Mouse (Mus musculus): ENCODE measurements at regions not wholly inside any gene's neighbourhood (a gene's known extent, or its start where the extent isn't known, plus 50 kb on each side); places are given as distances from the start of the nearest gene placed in this dataset.
A peak's percentile ranks its signal among the peaks of the same experiment; 100 is the strongest.

GRCm38 (mm10) chr2:74930702-74931101 is 105.1 kb downstream of the Mtx2 start:
- Histone ChIP-seq H3K27ac (no peak overlapping the region), H3K27me3 (ENCODE audit: insufficient read depth, poor library complexity, severe bottlenecking) (no peaks in the 10 kb centered on the region), H3K9me3 (no peaks in the 10 kb centered on the region), H3K4me1 (peaks cover 10% of the 10 kb centered on the region; the same call in 1 of the 2 replicates), H3K4me3 (no peak overlapping the region), H3K36me3 (no peaks in the 10 kb centered on the region)
- no peak for DNase-seq (ENCODE audit: low spot score)
- WGBS, result 64% methylated on average over 3 of the region's 3 CpGs

GRCm38 (mm10) chr2:74933190-74933589 is 107.6 kb downstream of the Mtx2 start:
- WGBS, result 20% methylated on average over 8 of the region's 8 CpGs
- peak overlapping the region; percentile 23; the same call in 1 of the 2 replicates for H3K27ac ChIP-seq
- no peak overlapping the region for H3K4me3 ChIP-seq
- H3K36me3 ChIP-seq, result no peaks in the 10 kb centered on the region
- no peaks in the 10 kb centered on the region for H3K9me3 ChIP-seq
- no peak for DNase-seq (ENCODE audit: low spot score)
- no peaks in the 10 kb centered on the region for H3K27me3 ChIP-seq (ENCODE audit: insufficient read depth, poor library complexity, severe bottlenecking)
- H3K4me1 ChIP-seq, result peaks cover 10% of the 10 kb centered on the region; the same call in 1 of the 2 replicates

DNA sequence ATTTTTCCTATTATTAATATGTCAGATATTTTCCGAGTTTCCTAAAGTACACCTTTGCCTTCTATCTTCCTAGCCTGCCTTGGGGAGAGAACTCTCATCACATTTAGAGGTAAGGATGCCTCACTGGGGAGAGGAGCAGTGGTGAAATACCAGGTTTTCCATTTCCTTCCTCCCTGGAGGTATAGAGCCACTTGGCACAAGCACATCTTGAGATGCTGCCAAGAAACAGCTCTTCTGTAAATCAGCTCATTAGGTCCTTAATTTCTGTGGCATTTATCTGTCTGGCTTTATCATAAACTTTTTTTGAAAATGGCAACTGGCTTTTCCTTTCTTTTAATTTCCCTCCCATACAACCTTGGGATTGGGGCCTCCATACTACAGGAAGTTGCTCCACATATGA is 108.2 kb downstream of the Mtx2 start:
- peaks cover 10% of the 10 kb centered on the region; the same call in 1 of the 2 replicates for H3K4me1 ChIP-seq
- DNase-seq (ENCODE audit: low spot score), result no peak
- WGBS, result 85% methylated on average over 1 of the region's 1 CpGs

DNA sequence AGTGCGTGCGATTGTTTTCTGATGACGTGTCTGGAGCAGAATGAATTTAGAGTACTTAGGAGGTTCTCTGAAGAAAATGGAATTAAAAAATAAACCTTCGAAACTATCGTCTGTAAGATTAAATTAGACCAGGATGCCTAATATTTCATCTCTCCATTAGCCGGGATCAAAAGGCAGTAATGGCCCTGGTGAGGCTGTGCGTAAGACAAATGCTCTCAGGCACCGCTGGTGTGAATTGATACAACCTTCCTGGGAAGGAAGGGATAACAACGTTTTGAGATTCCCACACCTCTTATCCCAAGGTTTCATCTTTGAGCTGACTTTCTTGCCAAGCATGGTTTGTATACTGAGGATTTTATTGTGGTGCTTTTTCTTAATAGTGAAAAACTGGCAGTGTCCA is 113.1 kb downstream of the Mtx2 start:
- Histone ChIP-seq H3K36me3 (no peaks in the 10 kb centered on the region), H3K9me3 (no peaks in the 10 kb centered on the region), H3K27ac (no peak overlapping the region), H3K4me3 (no peak overlapping the region), H3K27me3 (ENCODE audit: insufficient read depth, poor library complexity, severe bottlenecking) (no peaks in the 10 kb centered on the region), H3K4me1 (0 out of 2 replicates have a peak, but pooled peaks cover under 1% of the 10 kb centered on the region)
- 77% methylated on average over 9 of the region's 9 CpGs for WGBS
- DNase-seq (ENCODE audit: low spot score), result no peak

More for the DNA sequence above, 108.2 kb downstream of the Mtx2 start:
- Histone ChIP-seq H3K27me3 (ENCODE audit: insufficient read depth, poor library complexity, severe bottlenecking) (no peaks in the 10 kb centered on the region), H3K36me3 (no peaks in the 10 kb centered on the region), H3K4me3 (no peak overlapping the region), H3K27ac (no peak overlapping the region), H3K9me3 (no peaks in the 10 kb centered on the region)

- no peaks in the 10 kb centered on the region for H3K9me3 ChIP-seq
- H3K36me3 ChIP-seq, result no peaks in the 10 kb centered on the region
- 90% methylated on average over 10 of the region's 10 CpGs for WGBS
- no peak for DNase-seq (ENCODE audit: low spot score)
- H3K27me3 ChIP-seq (ENCODE audit: insufficient read depth, poor library complexity, severe bottlenecking), result no peaks in the 10 kb centered on the region
- H3K4me1 ChIP-seq, result no peaks in the 10 kb centered on the region
- no peak overlapping the region for H3K27ac ChIP-seq
- H3K4me3 ChIP-seq, result no peak overlapping the region
Observed at GRCm38 (mm10) chr2:74941966-74942365, 116.4 kb downstream of the Mtx2 start.

- DNase-seq (ENCODE audit: low spot score), result no peak
- Histone ChIP-seq H3K36me3 (no peaks in the 10 kb centered on the region), H3K27me3 (ENCODE audit: insufficient read depth, poor library complexity, severe bottlenecking) (no peaks in the 10 kb centered on the region), H3K27ac (no peak overlapping the region), H3K4me1 (no peaks in the 10 kb centered on the region), H3K9me3 (no peaks in the 10 kb centered on the region), H3K4me3 (no peak overlapping the region)
- 63% methylated on average over 6 of the region's 6 CpGs for WGBS
Observed at GRCm38 (mm10) chr2:74942611-74943198, 117.1 kb downstream of the Mtx2 start.

GRCm38 (mm10) chr2:74945185-74945749 is 119.7 kb downstream of the Mtx2 start:
- Histone ChIP-seq H3K36me3 (no peaks in the 10 kb centered on the region), H3K27ac (no peak overlapping the region), H3K4me1 (no peaks in the 10 kb centered on the region), H3K4me3 (no peak overlapping the region), H3K27me3 (ENCODE audit: insufficient read depth, poor library complexity, severe bottlenecking) (no peaks in the 10 kb centered on the region), H3K9me3 (no peaks in the 10 kb centered on the region)
- WGBS, result 91% methylated on average over 7 of the region's 7 CpGs
- no peak for DNase-seq (ENCODE audit: low spot score)

DNA sequence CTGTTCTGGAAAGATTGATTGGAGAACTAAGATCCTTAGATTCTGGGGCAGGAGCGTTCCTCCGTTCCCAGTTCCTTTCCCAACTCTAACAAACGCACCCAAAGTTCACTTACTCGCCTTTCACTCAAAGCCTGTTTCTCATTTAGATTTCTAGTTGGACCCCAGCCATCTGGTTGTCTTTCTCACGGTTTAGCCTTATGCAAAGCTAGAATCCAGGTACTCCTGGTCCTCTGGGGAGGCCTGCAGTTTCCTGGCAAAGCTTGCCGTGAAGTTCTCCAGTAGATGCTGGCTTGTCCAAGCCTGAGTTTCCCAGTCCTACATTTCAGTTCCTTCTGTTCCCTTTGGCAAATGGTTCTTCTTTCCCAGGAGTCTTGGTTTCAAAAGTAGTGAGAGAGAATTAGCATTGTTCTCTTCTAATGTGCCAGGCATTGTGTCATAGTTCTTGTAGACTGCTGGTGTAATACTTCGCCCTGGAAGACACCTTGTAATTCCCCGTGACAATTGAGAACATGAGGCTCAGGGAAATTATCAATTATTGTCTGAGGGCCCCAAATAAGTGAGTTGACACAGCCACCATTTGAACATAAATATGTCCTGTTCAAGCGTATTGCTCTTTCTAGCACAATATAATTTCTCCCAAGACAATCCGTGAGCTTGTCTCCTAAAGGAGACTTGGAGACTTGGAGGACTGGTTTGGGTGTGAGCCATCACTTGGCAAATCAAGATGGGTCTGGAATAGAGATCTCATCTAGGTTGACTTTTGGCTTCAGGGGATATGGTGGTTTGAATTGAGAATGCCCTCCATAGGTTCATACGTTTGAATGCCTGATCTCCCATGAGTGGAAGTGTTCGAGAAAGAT is 126.0 kb downstream of the Mtx2 start:
- DNase-seq (ENCODE audit: low spot score), result no peak
- Histone ChIP-seq H3K4me3 (no peak overlapping the region), H3K4me1 (no peaks in the 10 kb centered on the region), H3K27ac (no peak overlapping the region), H3K9me3 (no peaks in the 10 kb centered on the region), H3K36me3 (no peaks in the 10 kb centered on the region), H3K27me3 (ENCODE audit: insufficient read depth, poor library complexity, severe bottlenecking) (no peaks in the 10 kb centered on the region)
- 82% methylated on average over 12 of the region's 12 CpGs for WGBS

DNA sequence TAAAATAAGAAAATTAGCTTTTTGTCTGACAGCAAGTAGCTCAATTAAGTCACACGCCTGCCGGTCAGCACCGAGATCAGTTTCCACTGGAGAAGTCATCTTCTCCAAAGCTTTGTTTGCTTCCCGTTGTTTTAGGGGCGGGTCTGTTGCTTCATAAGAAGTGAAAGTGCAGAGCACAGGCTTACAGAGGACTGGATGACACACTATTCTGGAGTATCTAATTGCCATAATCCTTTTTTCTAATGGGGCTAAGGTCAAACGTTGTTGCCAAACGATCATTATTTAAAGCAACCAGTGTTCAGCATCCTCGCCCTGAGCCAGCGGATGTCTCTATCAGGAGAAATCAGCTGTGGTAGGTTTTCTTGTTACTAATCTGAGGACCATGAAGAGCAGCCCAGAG is 128.5 kb downstream of the Mtx2 start:
- H3K9me3 ChIP-seq, result no peaks in the 10 kb centered on the region
- no peak for DNase-seq (ENCODE audit: low spot score)
- H3K27me3 ChIP-seq (ENCODE audit: insufficient read depth, poor library complexity, severe bottlenecking), result no peaks in the 10 kb centered on the region
- no peaks in the 10 kb centered on the region for H3K4me1 ChIP-seq
- no peak overlapping the region for H3K27ac ChIP-seq
- no peaks in the 10 kb centered on the region for H3K36me3 ChIP-seq
- no peak overlapping the region for H3K4me3 ChIP-seq
- 72% methylated on average over 9 of the region's 9 CpGs for WGBS

DNA sequence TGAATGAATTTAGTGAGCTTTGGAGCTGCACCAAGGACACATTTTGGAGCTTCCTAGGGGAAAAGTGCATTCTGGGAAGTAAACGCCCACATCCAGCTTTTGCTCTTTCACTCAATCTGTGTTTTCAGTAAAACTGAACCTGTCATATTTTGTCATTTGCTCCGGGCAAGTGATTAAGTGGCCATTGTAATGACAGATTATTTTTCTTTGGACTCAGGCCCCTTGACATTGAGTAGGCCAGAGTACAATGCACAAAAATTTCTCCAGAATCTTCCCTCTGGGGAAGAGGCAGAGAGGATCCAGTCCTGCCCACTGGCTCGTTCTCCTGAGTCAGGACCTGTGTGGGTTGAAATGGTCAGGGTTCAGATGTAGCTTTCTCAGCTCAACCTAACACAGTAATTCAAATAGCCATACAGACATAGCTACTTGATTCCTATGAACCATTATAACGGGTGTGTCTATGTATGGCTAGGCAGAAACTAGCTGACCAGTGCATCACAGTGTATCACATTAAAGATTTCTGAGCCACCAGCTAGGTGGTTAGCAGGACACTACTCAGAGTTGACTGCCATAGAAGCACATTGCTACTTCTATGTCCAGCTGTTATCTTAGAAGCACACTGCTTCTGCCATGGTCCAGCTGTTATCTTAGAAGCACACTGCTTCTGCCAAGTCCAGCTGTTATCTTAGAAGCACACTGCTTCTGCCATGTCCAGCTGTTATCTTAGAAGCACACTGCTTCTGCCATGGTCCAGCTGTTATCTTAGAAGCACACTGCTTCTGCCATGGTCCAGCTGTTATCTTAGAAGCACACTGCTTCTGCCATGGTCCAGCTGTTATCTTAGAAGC is 129.9 kb downstream of the Mtx2 start:
- Histone ChIP-seq H3K4me3 (no peak overlapping the region), H3K4me1 (no peaks in the 10 kb centered on the region), H3K36me3 (no peaks in the 10 kb centered on the region), H3K27me3 (ENCODE audit: insufficient read depth, poor library complexity, severe bottlenecking) (no peaks in the 10 kb centered on the region), H3K9me3 (no peaks in the 10 kb centered on the region), H3K27ac (no peak overlapping the region)
- 81% methylated on average over 4 of the region's 4 CpGs for WGBS
- no peak for DNase-seq (ENCODE audit: low spot score)

GRCm38 (mm10) chr2:74956129-74956450 is 130.5 kb downstream of the Mtx2 start:
- Histone ChIP-seq H3K36me3 (no peaks in the 10 kb centered on the region), H3K27me3 (ENCODE audit: insufficient read depth, poor library complexity, severe bottlenecking) (no peaks in the 10 kb centered on the region), H3K4me3 (no peak overlapping the region), H3K9me3 (no peaks in the 10 kb centered on the region), H3K27ac (no peak overlapping the region), H3K4me1 (no peaks in the 10 kb centered on the region)
- WGBS, result 89% methylated on average over 1 of the region's 1 CpGs
- DNase-seq (ENCODE audit: low spot score), result no peak

DNA sequence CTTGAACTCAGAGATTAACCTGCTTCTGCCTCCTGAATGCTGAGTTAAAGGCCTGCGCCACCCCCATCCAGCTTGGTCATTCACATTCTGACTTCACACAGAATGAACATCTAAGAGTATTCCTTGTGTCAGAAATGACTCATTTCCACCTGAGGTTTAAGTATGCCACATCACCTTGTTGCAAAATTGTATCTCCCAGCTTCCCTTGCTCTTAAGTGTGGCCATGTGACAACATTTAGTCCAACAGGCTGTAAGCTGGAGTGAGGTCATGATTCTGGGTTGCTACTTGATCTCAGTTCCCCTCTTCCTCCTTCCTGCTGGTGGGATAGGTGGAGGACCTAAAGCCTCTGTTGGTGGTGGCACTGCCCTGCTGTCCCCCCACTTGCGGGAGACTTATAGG is 131.0 kb downstream of the Mtx2 start:
- H3K27ac ChIP-seq, result no peak overlapping the region
- H3K4me3 ChIP-seq, result no peak overlapping the region
- H3K36me3 ChIP-seq, result no peaks in the 10 kb centered on the region
- H3K27me3 ChIP-seq (ENCODE audit: insufficient read depth, poor library complexity, severe bottlenecking), result no peaks in the 10 kb centered on the region
- no peaks in the 10 kb centered on the region for H3K4me1 ChIP-seq
- no peaks in the 10 kb centered on the region for H3K9me3 ChIP-seq
- WGBS, result 95% methylated on average over 2 of the region's 2 CpGs
- no peak for DNase-seq (ENCODE audit: low spot score)

- no peaks in the 10 kb centered on the region for H3K36me3 ChIP-seq
- no peaks in the 10 kb centered on the region for H3K4me1 ChIP-seq
- no peak overlapping the region for H3K27ac ChIP-seq
- peaks cover 12% of the 10 kb centered on the region for H3K27me3 ChIP-seq (ENCODE audit: insufficient read depth, poor library complexity, severe bottlenecking)
- no peak for DNase-seq (ENCODE audit: low spot score)
- H3K4me3 ChIP-seq, result no peak overlapping the region
- no peaks in the 10 kb centered on the region for H3K9me3 ChIP-seq
- WGBS, result 60% methylated on average over 5 of the region's 5 CpGs
Observed at GRCm38 (mm10) chr2:74959936-74960335, 134.3 kb downstream of the Mtx2 start.
